Mouse (Mus musculus) thymus, postnatal 25 days (tissue): ENCODE measurements at regions not wholly inside any gene's neighbourhood (a gene's known extent, or its start where the extent isn't known, plus 50 kb on each side); places are given as distances from the start of the nearest gene placed in this dataset.
"Not testable (repeated sequence)": the region's sequence is repeated elsewhere in the genome, so short reads cannot be mapped to it uniquely, and the experiment has no call there.

ENCODE experiments used
- DNase-seq: peaks from one replicate; pipeline ENCODE4 v3.0.0; 2022

DNA sequence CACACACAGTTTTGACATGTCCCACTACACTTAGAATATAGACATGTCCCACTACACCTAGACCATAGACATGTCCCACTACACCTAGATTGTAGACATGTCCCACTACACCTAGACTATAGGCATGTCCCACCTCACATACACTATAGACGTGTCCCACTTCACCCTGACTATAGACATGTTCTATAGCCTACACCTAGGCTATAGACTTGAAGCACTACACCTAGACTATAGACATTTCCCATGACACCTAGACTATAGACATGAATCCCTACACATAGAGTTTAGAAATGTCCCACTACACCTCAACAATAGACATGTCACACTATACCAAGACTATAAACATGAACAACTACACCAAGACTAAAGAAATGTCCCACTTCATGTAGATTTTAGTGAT lies 2580.9 kb downstream of the Gm37988 start:
- no peak for DNase-seq

DNA sequence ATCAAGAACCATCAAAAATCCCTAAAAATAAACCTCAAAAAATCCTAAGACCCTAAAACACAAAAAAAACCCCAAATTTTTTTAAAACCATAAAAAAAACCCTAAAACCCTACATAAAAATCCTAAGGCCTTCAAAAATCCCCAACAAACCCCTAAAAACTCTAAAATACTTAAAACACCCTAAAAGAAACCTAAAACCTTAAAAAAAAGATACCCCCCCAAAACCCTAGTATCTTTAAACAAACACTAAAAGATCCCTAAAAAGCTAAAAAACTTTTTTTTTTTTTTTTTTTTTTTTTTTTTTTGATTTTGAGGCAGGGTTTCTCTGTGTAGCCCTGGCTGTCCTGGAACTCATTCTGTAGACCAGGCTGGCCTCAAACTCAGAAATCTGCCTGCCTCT lies 2585.8 kb downstream of the Gm37988 start:
- no peak for DNase-seq

DNA sequence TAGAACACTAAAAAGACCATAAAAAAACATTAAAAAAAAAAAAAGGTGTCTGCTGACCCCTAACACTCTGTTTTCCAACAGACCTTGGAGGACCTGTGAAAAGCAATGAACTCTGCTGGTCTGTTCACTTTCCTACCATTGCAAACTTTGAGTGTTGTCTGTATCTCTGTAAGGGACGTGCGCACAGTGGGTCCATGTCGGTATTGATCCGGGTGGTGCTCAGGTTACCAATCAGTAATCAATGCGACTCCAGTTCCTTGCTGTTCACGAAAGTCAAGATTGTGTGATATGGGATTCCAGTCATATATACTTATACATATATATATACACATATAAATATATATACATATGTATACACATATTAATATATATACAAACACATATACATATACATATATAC lies 2586.5 kb downstream of the Gm37988 start:
- no peak for DNase-seq

DNA sequence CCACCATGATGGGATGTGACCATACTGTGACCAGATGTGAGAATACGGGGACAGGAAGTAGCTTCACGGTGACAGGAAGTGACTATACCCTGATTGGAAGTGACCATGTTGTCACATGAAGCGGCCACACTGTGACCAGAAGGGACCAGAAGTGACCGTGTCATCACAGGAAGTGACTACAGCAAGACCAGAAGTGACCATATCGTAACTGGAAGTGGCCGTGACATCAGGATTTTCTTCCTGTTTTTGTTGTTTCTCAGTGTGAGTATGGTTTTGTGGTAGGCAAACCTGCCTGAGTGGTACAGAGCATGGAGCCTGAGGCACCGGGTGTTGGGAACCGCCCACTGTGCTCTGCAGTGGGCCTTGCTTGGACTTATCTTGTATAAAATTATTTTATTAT lies 2587.8 kb downstream of the Gm37988 start:
- no peak for DNase-seq

DNA sequence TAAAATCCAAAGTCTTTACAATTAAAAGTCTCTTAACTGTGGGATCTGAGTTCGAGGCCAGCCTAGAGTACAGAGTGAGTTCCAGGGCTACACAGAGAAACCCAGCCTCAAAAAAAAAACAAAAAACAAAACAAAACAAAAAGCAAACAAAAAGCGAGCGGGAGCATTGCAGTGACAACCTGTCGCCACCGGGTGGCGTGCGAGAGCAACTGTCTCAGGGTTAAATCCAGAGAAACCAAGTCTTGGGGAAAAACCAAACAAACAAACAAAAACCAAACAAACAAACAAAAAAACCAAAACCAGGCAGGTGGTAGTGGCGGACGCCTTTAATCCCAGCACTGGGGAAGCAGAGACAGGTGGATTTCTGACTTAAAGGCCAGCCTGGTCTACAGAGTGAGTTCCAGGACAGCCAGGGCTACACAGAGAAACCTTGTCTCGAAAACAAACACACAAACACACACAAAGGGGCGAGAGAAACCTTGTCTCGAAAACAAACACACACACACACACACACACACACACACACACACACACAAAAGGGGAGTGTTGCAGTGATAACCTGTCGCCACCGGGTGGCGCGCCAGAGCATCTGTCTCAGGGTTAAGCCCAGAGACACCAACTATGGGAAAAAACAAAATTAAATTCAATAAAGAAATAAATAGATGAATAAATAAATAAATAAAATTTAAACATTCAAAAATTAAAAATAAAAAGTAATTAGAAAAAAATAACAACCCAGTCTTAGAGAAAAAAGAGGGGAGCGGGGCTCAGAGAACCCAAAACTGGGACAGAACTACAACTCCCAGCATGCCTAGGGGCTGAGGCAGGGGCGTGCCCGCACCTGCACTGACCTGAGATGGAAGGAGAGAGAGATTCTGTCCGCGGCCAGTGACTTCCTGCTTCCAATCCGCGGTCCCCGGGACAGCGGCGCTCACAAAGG lies 2589.4 kb downstream of the Gm37988 start:
- peak; percentile 38 for DNase-seq

DNA sequence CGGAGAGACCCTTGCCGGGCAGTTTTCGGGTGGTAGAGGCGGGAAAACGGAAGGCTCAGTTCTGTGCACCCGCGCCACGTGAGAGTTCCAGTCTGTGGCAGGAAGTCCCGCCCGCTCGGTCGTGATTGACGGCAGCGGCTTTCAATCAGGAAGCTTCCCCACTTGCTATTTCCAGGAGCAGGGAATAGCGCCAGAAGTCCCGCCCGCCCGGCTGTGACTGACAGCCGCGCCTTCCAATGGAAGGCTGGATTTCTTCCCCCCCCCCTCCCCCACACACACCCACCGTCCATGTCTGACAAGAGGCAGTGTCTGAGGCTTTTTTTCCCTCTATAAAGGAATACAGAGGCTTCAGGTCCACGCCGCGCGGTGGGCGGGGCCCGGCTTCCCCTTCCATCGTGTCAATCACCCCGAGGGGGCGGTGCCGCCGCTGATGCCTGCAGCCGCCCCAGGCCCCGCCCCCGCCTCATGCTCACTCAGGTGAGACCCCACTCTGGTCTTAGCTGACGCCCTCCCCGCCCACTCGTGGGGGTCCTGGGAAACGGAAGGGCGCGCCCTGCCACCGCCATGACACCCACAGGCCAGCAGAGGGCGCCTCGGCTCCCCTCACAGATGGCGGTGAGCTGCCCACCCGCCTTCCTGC lies 2590.2 kb downstream of the Gm37988 start:
- DNase-seq: peak; percentile 97

DNA sequence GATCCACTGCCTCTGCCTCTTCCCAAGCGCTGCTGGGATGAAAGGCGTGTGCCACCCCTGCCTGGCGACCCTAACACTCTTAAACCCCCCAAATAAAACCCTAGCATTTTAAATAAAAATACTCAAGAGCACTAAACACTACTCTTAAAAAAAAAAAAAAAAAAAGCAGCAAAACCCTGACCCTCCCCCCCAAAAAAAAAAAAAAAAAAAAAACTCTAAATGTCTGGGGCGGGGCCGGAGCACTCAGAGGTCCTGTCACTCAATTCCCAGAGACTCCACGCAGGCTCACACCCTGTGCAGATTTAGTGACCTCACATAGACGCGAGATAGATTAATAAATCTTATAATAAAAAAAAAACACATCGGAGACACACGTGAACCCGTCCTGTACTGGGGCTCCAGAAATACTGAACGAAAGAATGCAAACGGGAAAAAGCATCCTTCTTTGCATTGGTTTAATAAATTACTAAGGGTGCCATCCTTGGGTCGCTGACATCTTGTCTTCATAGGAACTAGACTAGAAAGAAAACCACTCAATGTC lies 2591.1 kb downstream of the Gm37988 start:
- no peak for DNase-seq

DNA sequence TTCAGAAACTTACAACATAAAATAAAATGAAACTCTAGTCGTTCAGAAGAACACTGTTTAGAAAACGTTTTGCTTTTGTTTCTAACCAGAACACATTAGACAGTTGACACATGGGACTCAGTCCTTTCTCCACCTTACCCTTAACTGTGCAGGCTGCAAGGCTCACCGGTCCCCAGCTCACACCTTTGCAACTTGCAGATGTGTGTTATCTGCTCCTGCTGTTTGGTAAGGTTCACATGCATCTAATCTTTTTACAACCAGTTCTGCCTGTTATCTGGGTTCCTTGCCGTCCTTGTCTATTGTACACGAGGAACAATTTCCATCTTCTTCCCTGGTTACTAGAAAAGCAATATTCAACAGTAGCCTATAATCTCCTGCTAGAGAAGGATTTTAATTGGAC lies 2598.0 kb downstream of the Gm37988 start:
- not testable (repeated sequence) for DNase-seq

DNA sequence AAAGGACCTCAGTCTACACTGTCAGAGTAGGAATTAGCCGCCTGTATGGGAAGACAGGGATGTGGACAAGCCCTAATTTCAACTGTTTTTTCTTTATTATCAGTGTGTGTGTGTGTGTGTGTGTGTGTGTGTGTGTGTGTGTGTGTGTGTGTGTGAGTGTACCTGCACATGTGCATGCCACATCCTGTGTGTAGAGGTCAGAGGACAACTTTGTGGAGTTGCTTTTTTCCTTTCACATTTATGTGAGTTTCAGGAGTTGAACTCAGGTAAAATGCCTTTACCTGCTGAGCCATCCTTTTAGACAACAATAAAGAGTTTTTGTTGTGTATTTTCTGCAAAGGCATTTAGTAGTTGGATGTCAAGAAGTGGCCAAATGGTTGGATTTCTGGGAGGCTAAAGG lies 2606.8 kb downstream of the Gm37988 start:
- DNase-seq: no peak

DNA sequence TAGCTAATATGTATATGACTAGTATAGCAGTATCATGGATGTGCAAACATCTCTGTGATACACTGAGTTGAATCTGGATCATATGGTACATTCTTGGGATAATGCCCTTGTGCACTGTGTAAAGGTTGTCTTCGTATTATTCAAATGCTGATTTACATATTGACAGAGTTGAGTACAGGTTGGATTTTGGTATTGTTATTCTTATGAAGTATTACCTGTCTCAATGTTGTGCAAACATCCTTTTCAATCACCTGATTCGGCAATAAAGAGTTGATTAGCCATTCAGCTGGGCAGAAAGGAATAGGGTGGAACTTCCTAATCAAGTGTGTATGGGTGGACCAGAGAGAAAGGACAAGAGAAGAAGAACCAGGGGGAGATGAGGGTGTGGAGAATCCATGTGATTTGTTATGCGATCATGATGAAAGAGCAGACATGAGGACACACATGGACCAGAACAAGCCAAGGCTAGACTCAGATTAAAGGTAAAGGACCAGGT lies 2644.0 kb downstream of the Gm37988 start:
- no peak for DNase-seq

DNA sequence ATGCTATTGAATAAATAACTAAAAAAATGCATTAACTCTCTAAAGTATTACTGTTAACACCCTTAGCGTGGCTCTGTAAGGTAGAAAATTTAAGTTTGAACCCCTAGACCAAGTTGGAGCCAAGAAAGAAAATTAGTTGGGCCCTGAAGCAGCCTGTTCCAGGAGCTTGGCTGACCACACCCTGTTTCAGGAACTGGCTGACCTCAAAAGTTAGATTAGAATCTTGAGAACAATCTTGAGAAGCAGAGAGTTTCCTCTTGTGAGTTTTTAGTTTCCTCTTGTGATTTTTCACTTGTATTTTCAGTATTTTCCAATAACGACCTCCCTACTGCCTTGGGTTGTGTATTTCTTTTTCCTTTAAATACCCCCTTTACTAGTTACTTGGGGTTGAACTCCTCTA lies 2647.2 kb downstream of the Gm37988 start:
- no peak for DNase-seq

DNA sequence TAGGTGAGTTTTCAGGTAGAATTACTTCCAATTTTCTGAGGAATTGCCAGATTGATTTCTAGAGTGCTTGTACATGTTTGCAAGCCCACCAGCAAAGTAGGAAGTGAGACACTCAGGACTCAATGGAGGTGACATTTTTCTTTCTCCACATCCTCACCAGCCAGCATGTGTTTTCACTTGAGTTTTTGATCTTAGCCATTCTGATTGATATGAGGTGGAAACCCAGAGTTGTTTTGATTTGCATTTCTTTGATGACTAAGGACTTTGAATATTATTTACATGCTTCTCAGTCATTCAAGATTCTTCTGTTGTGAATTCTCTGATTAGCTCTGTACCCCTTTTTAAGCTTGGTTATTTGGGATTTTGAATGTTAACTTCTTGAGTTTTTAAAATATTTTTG lies 2650.2 kb downstream of the Gm37988 start:
- no peak for DNase-seq

DNA sequence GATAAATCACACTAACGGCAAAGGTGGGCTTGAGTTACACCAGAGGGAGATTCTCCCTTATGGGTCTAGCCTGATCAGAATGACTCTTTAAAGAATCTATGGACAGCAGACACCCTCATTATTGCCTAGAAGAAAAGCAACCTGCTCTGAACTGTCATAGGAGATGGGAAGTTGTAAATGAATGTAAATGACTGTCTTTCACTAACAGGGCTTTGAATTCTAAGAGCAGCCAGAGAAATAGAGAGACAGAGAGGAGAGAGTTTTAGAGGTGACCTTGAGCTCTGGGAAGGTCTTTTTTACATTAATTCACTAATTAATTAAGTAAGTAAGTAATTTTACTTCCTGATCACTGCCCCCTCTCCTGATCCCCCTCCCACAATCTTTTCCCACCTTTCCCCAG lies 2686.4 kb downstream of the Gm37988 start:
- no peak for DNase-seq

DNA sequence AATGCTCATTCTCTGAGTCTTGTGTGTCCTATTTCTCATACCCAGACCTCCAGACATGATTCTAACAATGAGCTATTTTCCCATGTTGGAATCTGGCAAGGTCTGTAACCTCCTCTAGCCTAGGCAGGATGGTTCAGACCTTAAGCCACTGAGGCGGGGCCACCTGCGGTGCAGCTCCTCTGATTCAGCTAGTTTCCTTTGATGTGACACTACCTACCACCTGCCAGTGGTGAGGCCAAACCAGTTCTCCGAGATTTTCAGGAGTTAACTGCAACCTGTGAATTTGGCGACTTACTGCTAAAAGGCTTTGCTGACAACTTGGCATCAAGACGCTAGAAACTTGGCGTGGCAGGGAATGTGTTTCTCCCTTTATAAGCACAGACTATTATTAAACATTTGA lies 2691.3 kb downstream of the Gm37988 start:
- DNase-seq: no peak

DNA sequence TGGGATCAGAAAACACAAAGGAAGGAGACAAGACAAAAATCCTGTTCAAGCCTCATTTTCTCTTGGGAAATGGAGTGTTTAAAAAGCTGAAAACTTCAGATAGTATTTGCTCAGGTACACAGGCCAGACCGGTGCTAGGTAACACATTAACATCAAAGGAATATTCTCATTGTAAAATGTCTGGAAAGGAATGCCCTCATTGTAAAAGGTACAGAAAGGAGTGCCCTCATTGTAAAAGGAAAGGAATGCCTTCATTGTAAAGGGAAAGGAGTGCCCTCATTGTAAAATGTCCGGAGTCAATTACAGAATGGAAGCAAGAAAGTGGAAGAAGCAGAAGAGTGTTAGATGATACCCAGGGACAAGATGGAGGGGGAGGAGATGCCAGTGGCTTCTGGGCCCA lies 2694.7 kb downstream of the Gm37988 start:
- DNase-seq: no peak

DNA sequence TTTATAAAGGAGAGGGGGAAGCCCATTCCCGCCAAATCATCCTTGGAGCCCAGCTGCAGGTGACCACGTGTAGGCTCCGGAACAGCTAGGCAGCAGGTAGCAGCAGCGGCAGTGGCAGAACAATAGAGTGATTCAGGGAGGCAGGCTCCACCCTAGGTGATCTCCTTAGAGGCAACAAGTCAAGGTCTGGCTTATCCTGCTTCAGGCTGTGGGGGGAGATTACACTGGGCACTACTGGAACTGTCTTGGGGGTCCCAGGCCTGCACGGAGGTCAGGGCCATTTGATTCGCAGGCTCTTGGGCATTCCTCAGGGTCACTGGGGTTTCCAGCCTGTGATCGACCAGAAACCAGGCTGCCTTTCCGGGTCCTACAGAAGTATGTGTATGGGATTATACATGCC lies 2711.1 kb downstream of the Gm37988 start:
- no peak for DNase-seq

DNA sequence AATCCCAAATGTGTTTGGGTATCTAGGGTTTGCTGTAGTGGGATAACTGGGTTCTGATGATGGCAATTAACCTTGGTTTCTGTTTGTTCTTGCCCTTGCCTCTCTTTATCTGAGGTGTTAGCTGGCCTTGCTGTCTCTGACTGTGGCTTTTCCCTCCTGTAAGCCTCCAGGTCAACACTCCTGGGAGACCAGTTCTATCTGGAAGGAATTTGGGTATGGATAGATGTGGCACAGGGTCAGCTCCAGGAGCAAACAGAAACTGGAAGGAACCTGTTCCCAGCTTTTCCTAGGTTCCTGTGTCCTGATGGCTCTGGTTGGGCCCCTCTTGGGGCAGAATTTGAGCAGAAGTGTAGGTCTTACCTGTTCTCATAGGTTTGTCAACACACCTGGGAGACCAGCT lies 2725.8 kb downstream of the Gm37988 start:
- DNase-seq: no peak

DNA sequence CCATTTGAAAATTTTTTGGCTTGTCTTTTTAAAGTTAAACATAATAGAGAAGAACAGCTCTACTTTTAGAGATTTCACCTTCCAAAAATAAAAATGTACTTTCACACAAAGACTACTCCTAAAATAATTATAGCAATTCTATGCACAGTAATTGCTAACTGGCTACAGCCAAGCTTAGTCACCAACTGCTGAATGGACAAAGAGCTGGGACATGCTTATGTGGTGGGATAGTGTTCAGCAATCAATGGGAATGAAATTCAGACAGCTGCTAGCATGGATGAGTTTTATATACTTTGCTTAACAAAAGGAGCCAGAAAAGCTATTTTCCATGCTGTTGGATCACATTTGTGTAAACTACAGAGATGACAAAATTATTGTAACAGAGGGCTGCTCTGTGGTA lies 2727.5 kb downstream of the Gm37988 start:
- DNase-seq: no peak

DNA sequence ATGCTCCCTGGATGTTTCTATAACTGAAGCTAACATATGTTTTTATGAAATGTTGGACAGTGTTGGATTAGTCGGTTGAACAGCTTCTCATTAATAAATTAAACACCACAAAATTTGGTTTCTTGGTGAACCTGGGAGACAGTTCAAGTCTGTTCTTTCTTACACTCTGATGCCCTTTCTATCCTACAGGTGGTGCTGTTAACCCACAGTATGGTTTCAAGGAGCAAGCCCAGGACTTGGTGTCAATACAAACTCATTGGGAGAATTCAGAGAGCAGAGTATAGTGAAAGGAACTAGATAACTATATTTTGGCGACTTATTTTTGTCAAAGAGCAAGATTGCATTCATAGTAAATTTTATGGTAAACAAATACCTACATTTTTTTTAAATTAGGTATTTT lies 2735.8 kb downstream of the Gm37988 start:
- no peak for DNase-seq

DNA sequence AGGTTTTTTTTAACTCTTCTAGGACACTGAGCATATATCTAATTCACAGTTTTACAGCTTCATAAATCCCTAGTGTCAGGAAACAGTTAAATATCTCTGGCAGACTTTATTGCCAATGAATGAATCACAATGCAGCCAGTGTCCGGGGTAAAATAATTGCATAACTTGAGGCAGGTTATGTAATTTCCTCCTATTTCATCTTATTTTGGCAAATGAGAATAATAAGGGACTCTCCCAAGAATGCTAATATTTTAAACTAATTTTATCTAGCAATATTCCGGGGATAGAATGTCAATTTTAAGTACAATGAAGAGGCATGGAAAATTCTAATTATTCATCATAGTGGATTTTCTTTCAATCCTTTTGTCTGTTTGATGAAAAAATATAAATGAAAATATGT lies 2740.6 kb downstream of the Gm37988 start:
- DNase-seq: no peak

DNA sequence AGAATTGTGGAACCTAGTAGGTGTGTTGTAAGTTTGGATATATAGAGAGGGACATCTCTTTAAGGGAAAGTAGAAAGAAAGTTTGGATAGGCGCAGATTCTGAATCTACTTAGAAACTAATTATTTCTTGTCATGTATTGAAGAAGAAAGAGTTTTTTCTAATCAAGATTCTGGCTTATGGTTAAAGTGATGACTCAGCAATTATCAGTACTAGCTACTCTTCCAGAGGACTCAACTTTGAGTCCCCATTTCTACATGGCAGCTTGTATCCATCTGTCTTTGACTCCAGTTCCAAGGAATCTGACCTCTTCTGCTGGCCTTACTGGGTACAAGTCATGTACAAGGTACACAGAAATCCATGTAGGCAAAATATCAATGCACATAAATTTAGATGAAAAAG lies 2767.1 kb downstream of the Gm37988 start:
- DNase-seq: no peak

DNA sequence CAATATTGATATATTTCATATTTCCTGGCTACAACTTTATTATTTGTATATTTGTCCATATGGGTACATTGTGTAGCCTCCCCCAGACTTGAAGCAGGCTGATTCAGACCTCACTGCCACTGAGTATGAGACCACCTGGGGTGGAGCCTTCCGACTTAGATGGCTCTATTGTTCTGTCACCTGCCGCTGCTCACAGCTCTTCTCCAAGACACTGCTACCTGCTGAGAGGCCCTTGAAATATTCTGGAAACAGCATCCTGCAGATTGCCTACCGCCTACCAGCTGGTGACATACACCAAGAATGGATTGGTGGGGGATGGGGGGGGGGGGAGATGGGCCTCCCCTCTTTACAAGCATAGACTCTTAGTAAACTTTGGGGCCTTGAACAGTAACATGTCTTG lies 2778.7 kb downstream of the Gm37988 start:
- no peak for DNase-seq

DNA sequence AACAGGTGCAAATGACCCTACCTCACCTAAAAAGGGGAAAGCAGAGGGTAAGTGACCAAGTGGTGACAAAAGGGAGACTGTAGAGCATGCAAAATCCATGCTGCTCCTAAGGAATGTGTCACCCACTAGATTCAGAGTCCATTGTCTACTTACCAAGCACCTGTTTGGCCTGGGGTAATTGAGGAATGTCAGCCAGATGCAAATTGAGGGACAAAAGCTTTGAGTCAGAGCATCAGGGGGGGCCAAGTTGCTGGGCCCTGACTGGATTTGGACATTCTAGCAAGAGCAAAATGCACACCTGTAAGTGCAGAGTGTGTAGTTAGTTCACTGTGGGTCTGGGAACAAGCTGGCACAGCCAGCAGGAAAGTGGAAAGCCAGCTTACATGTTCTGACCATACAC lies 2783.6 kb downstream of the Gm37988 start:
- no peak for DNase-seq
